Mouse (Mus musculus) urinary bladder, postnatal 36 days (tissue): ENCODE measurements around the gene Vmn2r13.
"Not testable (repeated sequence)": the region's sequence is repeated elsewhere in the genome, so short reads cannot be mapped to it uniquely, and the experiment has no call there.

Experiments used
- DNase-seq, 2 experiments: peaks; one replicate each; pipeline ENCODE4 v3.0.0; 2022; ENCODE audit warnings: low spot score in 2 of 2, mixed read lengths in 1 of 2

Gene Vmn2r13

GRCm38 (mm10) chr5:109192099-109192498 is at the start of gene Vmn2r13:
TSS of gene Vmn2r13 (minus strand) at chr5:109192199.
- DNase-seq, result not testable (repeated sequence)

GRCm38 (mm10) chr5:109224608-109225007 is 32.6 kb upstream of the Vmn2r13 start, which contains the start of gene Vmn2r14:
TSS of gene Vmn2r14 (minus strand) at chr5:109224708.
- no peak for DNase-seq

DNA sequence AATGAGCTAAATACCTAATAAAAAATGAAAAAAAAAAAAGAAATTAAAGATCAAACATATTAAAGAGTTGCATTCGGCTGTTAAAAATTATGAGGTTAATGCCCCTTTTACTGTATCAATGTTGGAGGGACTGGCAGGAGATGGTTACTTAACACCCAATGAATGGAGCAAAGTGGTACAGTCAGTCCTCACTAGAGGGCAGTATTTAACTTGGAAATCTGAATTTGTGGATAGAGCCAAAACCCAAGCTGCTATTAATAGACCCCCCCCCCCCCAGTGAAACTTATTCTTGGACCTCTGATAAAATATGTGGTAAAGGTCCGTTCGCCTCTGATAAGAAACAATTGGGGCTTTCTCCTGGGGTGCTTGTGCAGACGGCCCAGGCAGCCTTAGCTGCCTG is 25.1 kb downstream of the Vmn2r13 start:
- DNase-seq, result not testable (repeated sequence)

DNA sequence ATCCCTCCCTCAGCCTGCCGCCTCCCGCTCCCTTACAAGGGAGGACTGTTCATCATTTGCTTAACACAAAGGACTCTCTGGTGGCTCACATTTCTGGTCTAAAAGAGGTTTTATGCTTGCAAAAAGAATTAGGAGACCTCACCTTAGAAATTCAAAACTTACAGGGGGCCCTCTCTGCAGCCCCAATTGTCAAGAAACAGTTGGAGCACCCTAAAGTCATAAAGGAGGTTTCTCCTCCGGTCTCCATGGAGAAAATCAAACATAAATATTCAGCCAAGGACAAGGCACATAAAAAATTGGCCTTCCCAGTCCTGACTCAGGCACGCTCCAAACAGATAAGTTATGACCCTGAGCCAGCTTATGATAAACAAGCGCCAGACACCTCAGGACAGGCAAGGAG is 31.9 kb downstream of the Vmn2r13 start:
- no peak for DNase-seq

GRCm38 (mm10) chr5:109159576-109159975 is 32.4 kb downstream of the Vmn2r13 start:
- DNase-seq, result not testable (repeated sequence)

DNA sequence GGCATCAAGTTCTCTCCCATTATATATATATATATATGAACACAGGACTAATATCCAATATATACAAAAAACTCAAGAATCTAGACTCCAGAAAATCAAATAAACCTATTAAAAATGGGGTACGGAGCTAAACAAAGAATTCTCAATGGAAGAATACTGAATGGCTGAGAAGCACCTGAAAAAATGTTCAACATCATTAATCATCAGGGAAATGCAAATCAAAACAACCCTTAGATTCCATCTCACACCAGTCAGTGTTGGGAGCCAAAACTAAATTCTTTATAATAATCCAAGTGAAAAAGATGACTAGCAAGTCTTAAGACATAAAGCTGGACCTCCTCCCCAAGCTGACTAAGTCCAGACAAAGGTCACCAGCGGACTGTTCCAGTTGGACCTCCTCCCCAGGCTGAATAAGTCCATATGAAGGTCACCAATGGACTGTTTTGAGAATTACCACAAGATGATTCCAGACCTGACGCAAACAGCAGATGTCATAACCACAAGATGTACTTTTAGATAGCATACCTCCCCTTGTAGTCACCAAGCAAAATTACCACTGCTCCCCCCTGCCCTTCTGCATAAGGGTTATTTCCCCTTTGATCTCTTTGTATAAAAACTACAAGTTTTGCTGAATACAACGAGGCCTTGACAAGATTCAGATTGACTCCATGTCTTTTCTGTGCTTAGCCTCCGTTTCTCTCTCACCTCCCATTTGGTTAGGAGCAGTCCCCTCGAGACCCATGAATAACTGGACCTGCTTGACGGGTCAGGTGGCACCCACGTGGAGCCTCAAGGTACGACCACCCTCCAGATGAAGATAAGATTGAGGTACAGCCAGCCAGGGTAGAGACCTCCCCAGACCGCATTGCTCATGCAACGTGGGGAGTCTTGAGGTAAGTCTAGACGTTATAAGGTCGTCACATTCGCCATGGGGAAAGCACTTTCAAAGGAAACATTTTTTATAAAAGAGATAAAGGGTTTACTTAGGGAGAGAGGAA is 33.2 kb downstream of the Vmn2r13 start:
- not testable (repeated sequence) for DNase-seq

DNA sequence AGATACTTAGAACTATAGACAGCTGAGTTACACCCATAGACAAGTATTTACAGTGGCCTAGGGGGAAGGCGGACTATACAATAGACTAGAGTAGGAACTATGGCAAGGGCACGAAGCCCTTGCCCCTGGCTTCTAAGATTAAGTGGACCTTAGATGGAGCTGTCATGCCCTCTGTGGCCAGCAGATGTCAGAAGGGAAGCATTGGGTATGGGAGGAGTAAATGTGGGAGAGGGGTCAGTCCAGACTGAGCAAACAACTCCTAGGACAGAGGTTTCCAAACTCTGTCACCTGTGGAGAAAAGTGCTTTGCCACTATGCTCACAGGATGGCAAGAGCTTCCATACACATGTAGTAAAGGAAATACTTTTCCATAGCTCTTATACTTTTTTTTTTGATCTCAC is 52.5 kb downstream of the Vmn2r13 start:
- no peak for DNase-seq

- DNase-seq, result no peak
Measured at GRCm38 (mm10) chr5:109136731-109137130, 55.3 kb downstream of the Vmn2r13 start.
